Mouse (Mus musculus): Measurements from ENCODE around the gene Kdm3a. TPM values are rescaled to one million over a fixed set of nuclear protein-coding genes. Genes with fewer than 3 reads are reported as not detected.
A peak's percentile ranks its signal among the peaks of the same experiment; 100 is the strongest.

Kdm3a gene
- total RNA-seq, 2 experiments from 2014 or later, result 29.5 to 30.3 TPM

DNA sequence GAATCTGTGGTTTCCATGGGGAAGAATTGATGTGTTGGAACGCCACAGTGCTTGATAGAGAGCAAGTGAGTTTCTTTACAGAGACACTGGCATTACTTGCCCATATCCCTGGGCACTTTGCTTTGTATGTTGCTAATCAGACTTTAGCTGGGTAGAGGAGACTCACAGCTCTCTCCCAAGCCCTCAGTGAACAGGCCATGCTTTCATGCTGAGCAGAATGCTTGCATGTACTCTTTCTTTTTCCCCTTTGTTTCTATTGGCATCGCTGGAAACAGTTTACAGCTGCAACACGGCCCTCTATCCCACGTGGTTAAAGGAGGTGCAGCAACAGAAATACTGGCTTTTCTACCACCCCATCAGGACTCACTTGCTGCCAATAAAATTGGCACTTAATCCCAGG, 49.6 kb downstream of the Kdm3a start:
- DNase-seq (ENCODE audit: low spot score in 2 of 2), result no peak

DNA sequence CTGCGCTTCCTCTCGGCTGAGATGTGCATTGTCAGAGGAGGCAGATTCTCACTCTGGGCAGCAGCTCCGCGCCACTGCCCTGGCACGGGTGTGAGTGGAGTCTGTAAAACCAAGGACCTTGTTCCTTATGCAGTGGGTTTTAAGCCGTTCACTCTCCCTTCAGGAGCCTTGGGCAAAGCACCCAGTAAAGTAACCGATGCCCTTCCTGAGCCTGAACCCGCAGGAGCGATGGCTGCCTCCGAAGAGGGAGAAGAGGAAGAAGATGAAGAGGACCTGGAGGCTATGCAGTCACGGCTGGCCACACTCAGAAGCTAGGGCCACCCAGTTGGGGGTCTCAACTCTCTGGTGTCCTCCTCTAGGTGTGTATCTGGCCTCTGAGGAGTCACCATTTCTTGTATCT, 53.3 kb downstream of the Kdm3a start:
- peak in 1 of 2 experiments; percentile 16 for DNase-seq (ENCODE audit: low spot score in 2 of 2)

DNA sequence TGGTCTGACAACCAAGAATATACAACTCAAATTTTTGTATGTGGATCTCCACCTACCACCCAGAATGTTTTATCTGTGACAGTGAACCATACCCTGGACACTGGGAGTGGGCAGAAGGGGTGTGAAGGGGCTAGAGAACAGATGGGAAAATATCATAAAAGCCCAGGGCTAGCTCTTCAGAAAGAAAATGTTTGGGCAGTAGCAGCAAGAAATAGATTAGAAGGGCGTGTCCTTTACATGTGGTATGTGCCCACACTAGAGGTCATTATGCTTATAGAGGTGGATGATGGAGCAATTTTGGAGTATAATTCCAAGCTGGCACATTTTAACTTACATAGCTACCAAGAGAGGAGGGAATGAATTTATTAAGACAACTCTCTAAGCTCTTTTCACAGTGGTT, 57.4 kb downstream of the Kdm3a start:
- no peak for DNase-seq (ENCODE audit: low spot score in 2 of 2)

DNA sequence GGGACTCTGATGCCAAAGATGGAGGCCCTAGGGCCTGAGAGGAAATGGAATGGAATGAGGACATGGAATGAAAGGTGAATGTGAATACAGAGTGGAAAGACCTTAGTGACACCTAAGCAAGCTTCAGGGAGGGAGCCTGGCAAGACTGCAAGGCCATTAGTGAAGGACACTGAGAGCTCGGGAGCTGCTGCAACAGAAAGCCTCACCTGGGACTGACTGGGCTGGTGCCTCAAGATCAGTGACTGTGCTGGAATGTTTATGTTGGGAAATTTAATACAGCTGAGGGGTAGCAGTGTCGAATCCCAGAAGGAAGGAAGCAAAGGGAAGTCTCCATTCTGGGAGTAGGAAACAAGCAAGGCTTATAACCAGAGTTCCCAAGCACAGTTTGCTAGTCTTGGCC, 63.8 kb downstream of the Kdm3a start:
- DNase-seq (ENCODE audit: low spot score in 2 of 2), result no peak

DNA sequence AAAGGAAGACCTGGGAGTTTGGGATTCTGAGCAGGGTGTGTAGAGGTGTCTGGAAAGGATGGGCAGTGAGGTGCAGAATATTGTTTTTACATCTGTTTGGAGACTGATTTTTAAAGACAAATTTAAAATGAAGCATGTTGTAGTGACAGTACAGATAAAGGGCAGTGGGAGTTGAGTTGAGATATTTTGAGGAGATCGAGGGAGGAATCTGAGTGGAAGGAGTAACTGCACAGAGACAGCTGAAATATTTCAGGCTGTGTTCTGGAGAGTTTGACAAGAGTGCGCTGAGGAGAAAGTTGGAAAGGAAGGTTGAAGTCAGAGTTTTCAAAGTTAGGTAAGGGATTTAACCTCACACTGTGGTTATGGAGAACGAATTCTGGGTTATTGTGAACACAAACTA, 64.2 kb downstream of the Kdm3a start:
- no peak for DNase-seq (ENCODE audit: low spot score in 2 of 2)

DNA sequence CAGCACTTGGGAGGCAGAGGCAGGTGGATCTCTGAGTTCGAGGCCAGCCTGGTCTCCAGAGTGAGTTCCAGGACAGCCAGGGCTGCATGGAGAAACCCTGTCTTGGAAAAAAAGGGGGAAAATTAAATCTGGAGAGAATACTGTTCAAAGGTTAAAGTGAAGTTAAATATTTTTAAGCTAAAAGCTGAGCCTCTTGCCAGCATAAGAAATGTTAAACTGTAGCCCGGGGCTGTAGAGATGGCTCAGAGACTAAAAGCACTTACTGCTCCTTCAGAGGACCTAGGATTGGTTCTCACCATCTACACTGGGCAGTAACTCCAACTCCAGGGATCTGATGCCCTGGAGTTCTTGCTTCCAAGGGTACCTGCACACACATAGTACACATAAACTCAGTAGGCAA, 76.0 kb downstream of the Kdm3a start:
- DNase-seq (ENCODE audit: low spot score in 2 of 2), result no peak

DNA sequence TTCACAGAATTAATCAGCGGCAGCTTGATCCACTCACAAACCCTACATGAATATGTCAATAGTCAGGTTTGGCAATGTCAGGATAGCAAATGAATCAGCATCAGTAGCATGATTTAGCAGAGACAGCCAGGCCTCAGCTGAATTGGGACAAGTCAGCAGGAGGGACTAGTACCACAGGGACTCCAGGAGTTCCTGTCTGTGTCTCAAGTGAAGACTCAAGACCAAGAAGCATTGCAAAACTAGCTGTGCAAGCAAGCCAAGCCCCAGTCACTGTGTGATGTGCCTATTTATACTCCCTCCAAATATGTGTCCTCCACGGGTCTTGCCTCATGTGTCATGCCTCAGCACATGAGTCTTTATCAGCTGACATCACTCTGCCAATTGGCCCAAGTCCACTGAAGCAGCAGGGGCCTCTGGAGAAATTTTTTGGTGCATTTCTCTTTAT, 77.3 kb downstream of the Kdm3a start:
- DNase-seq (ENCODE audit: low spot score in 2 of 2), result peak in 1 of 2 experiments; percentile 36

DNA sequence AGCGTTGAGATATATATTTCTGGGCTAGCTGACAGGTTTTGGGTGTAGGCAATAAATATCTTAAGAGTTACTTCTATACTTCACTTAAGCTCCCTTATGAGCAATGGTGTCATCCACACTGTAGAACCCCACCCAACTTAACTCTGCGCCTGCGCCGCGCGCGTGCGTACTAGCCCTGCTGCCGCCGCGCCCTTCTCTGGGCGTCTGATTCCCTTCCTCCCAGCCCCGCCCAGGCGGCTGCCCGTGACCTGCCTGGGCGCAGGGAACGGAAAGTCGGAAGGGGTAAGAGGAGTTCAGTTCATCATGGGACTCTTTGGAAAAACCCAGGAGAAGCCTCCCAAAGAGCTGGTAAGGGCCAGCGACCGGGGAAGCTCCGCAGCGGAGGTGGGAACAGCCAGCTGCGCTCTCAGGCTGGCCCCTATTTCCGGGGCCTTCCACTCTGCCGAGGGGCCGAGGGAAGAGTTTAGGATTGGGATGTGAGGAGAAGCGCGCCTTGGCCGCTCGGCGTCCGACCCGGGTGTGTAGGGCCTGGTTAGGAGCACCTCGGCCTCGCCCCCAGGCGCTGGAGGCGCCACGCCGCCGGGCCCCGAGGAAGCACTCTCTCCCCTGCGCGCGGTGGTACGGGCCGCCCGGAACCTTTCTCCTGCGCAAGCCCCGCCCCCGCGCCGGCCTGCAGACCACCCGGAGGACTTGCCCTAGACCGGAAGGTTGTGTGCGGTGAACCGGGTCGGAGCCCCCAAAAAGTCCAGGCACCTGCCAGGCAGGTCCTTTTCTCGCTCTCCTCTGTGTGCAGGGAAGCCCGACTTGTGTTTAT, 88.9 kb downstream of the Kdm3a start, which contains the start of gene Chmp3:
TSS of gene Chmp3 (plus strand) at position 112 of the 814 bp plus-strand sequence.
- DNase-seq (ENCODE audit: low spot score in 2 of 2), result peak; percentile 98 to 99

Other genes starting within 250 kb of the Kdm3a start
- 10 to 100 TPM; 72.9 to 92.6 TPM for gene Rmnd5a, start 192.4 kb downstream of the Kdm3a start, total RNA-seq (2021)
- gene Rnf103, start 139.1 kb downstream of the Kdm3a start, total RNA-seq (2021), result 10 to 100 TPM; 33.8 to 34.7 TPM
- 100 to 1,000 TPM; 109 to 128 TPM for gene Chmp3, start 89.2 kb downstream of the Kdm3a start, total RNA-seq (2021)
- 1 to 10 TPM; 4.1 to 4.4 TPM for gene Reep1, start 74.6 kb upstream of the Kdm3a start, total RNA-seq (2021)
- gene Mrpl35, start 194.0 kb upstream of the Kdm3a start, total RNA-seq (2021), result 10 to 100 TPM; 40.8 to 44.7 TPM
- 100 to 1,000 TPM; 335 to 387 TPM for gene Immt, start 198.3 kb upstream of the Kdm3a start, total RNA-seq (2021)